8 mouse cellular contexts compared by ENCODE assay signal in genomic region chr9:122285833-122286310, GRCm38 (mm10). TPM values are rescaled to one million over a fixed set of nuclear protein-coding genes. Genes with fewer than 3 reads are reported as not detected.
DNase-seq lines count a peak whose midpoint lies in the region; ATAC-seq and TF ChIP-seq lines count a peak whose summit lies in the region.
"Had no signal": no experiment of that assay in that cellular context is flagged by ENCODE, and none has a peak within 500 bp of the region (broad histone marks: within the 10 kb centered on the region; RNA-seq: fewer than 3 reads in every experiment).

No protein-coding gene starts in this region.

- no peaks in the 10 kb centered on the region for H3K27me3 ChIP-seq in kidney, embryonic 15.5 days
- no peaks in the 10 kb centered on the region for H3K27me3 ChIP-seq in embryonic facial prominence, embryonic 12.5 days
- no peaks in the 10 kb centered on the region for H3K27me3 ChIP-seq in forebrain, embryonic 15.5 days
- no peaks in the 10 kb centered on the region for H3K27me3 ChIP-seq in midbrain, postnatal 0 days (ENCODE audit: insufficient read depth, low read length)

- 0 out of 2 replicates have a peak overlapping the region, but pooled peaks have one; percentile 0 for H3K4me2 ChIP-seq in kidney, embryonic 15.5 days
- 0 out of 2 replicates have a peak overlapping the region, but pooled peaks have one; percentile 2 for H3K4me2 ChIP-seq in embryonic facial prominence, embryonic 12.5 days (replicated peaks)
- no peak overlapping the region for H3K4me2 ChIP-seq in forebrain, embryonic 15.5 days (replicated peaks)
- 0 out of 2 replicates have a peak overlapping the region, but pooled peaks have one; percentile 6 for H3K4me2 ChIP-seq in midbrain, postnatal 0 days (ENCODE audit: low read depth, low read length, poor library complexity, severe bottlenecking)

- H3K9ac ChIP-seq in kidney, embryonic 15.5 days: no peak overlapping the region
- no peak overlapping the region for H3K9ac ChIP-seq in embryonic facial prominence, embryonic 12.5 days
- H3K9ac ChIP-seq in forebrain, embryonic 15.5 days (replicated peaks): no peak overlapping the region
- no peak overlapping the region for H3K9ac ChIP-seq in midbrain, postnatal 0 days (replicated peaks; ENCODE audit: low read length, poor library complexity, severe bottlenecking)

- peak; percentile 43; the same call in 1 of the 2 replicates for ATAC-seq in kidney, embryonic 15.5 days (replicated peaks; ENCODE audit: low FRiP score)
- no peak for ATAC-seq in embryonic facial prominence, embryonic 12.5 days (ENCODE audit: insufficient number of reproducible peaks, insufficient read depth, low FRiP score, low TSS enrichment)
- ATAC-seq in forebrain, embryonic 15.5 days (replicated peaks): peak; percentile 32; the same call in 1 of the 2 replicates
- no peak for ATAC-seq in midbrain, postnatal 0 days (ENCODE audit: low FRiP score)

- H3K27ac ChIP-seq in kidney, embryonic 15.5 days: 0 out of 2 replicates have a peak overlapping the region, but pooled peaks have one; percentile 49
- peak overlapping the region; percentile 51; the same call in 1 of the 2 replicates for H3K27ac ChIP-seq in embryonic facial prominence, embryonic 12.5 days
- no peak overlapping the region; the same call in 1 of the 2 replicates for H3K27ac ChIP-seq in forebrain, embryonic 15.5 days (replicated peaks)
- no peak overlapping the region for H3K27ac ChIP-seq in midbrain, postnatal 0 days (ENCODE audit: low read depth, low read length)

- DNase-seq in kidney, adult 9 months: no peak
- DNase-seq in midbrain, postnatal 0 days (ENCODE audit: low spot score): no peak
- DNase-seq in right cerebral cortex, postnatal 25 days: no peak
- DNase-seq in right cerebral cortex, adult 2 months (ENCODE audit: low spot score in 2 of 2): no peak

- WGBS in kidney, embryonic 15.5 days: 27% methylated on average over 4 of the region's 4 CpGs
- WGBS in embryonic facial prominence, embryonic 12.5 days: 21% methylated on average over 4 of the region's 4 CpGs
- 12% methylated on average over 4 of the region's 4 CpGs for WGBS in forebrain, embryonic 15.5 days
- 22% methylated on average over 4 of the region's 4 CpGs for WGBS in midbrain, postnatal 0 days

- H3K36me3 ChIP-seq in kidney, embryonic 15.5 days: no peaks in the 10 kb centered on the region
- no peaks in the 10 kb centered on the region for H3K36me3 ChIP-seq in embryonic facial prominence, embryonic 12.5 days
- H3K36me3 ChIP-seq in forebrain, embryonic 15.5 days: no peaks in the 10 kb centered on the region
- no peaks in the 10 kb centered on the region for H3K36me3 ChIP-seq in midbrain, postnatal 0 days (ENCODE audit: insufficient read depth, low read length)

- H3K9me3 ChIP-seq in kidney, embryonic 15.5 days (replicated peaks): no peaks in the 10 kb centered on the region
- no peaks in the 10 kb centered on the region for H3K9me3 ChIP-seq in embryonic facial prominence, embryonic 12.5 days
- no peaks in the 10 kb centered on the region for H3K9me3 ChIP-seq in forebrain, embryonic 15.5 days
- no peaks in the 10 kb centered on the region for H3K9me3 ChIP-seq in midbrain, postnatal 0 days (ENCODE audit: low read length)
- H3K9me3 ChIP-seq: G1E had no signal

- H3K4me3 ChIP-seq in kidney, embryonic 15.5 days (replicated peaks): no peak overlapping the region
- no peak overlapping the region for H3K4me3 ChIP-seq in embryonic facial prominence, embryonic 12.5 days
- H3K4me3 ChIP-seq in forebrain, embryonic 15.5 days: no peak overlapping the region
- no peak overlapping the region for H3K4me3 ChIP-seq in midbrain, postnatal 0 days (ENCODE audit: low read depth, low read length)

- no peak for TF ChIP-seq CTCF in midbrain, postnatal 0 days (IDR thresholded peaks at IDR 0.05)

- H3K4me1 ChIP-seq in kidney, embryonic 15.5 days: peaks cover 16% of the 10 kb centered on the region
- peaks cover 14% of the 10 kb centered on the region; the same call in 1 of the 2 replicates for H3K4me1 ChIP-seq in embryonic facial prominence, embryonic 12.5 days
- peaks cover 13% of the 10 kb centered on the region for H3K4me1 ChIP-seq in forebrain, embryonic 15.5 days
- H3K4me1 ChIP-seq in midbrain, postnatal 0 days (ENCODE audit: insufficient read depth, low read length): 0 out of 2 replicates have a peak, but pooled peaks cover 3% of the 10 kb centered on the region

RNA-seq across cellular contexts. Expression of gene Ano10, which starts 8.4 kb away (rescaled TPM):
- 32.0 and 36.2 TPM in 2 replicates for polyA plus RNA-seq in kidney, embryonic 15.5 days (2015; fragmentation: Nextera tagmentation; extraction: Ambion mirVana)
- 39.0 and 39.2 TPM in 2 replicates for polyA plus RNA-seq in embryonic facial prominence, embryonic 12.5 days (2016; fragmentation: Nextera tagmentation; extraction: Ambion mirVana)
- polyA plus RNA-seq in forebrain, embryonic 15.5 days (2015; fragmentation: Nextera tagmentation; extraction: Ambion mirVana): 34.4 and 35.2 TPM in 2 replicates
- total RNA-seq in midbrain, postnatal 0 days (2014; rRNA removed): 27.2 and 33.0 TPM in 2 replicates
- polyA plus RNA-seq in midbrain, postnatal 0 days (2015; fragmentation: Nextera tagmentation; extraction: Ambion mirVana): 29.9 and 36.5 TPM in 2 replicates

Comparison
In these comparisons a context has a peak if more than half of its experiments do, and no peak if none do; other contexts are left out.
1. ATAC-seq: peak in kidney, embryonic 15.5 days (single experiment) and forebrain, embryonic 15.5 days (single experiment); none in embryonic facial prominence, embryonic 12.5 days (single experiment) and midbrain, postnatal 0 days (single experiment).
2. H3K27ac ChIP-seq: peak in kidney, embryonic 15.5 days (single experiment) and embryonic facial prominence, embryonic 12.5 days (single experiment); none in forebrain, embryonic 15.5 days (single experiment) and midbrain, postnatal 0 days (single experiment).